Mouse (Mus musculus) kidney, postnatal 0 days (tissue): ENCODE results near the gene Ncbp3. TPM values are rescaled to one million over a fixed set of nuclear protein-coding genes. Genes with fewer than 3 reads are reported as not detected.

ENCODE experiments used
- ATAC-seq: fragments of 200-750 bp; cut with Nextera tagmentation; replicated peaks from 2 replicates; pipeline ENCODE4 v1.8.0; 2017; ENCODE audit warnings: low read depth, moderate number of reproducible peaks, moderate TSS enrichment, moderate library complexity; ENCODE audit not compliant: low FRiP score
- DNase-seq: peaks from one replicate; pipeline ENCODE4 v3.0.0-alpha.2; 2016; ENCODE audit warnings: low spot score
- H3K27ac ChIP-seq: fragments of 300-500 bp; sonication (generic); 2 replicates; pipeline ENCODE4 v1.5.1; 2014; ENCODE audit warnings: mild to moderate bottlenecking
- H3K27me3 ChIP-seq: fragments of 300-500 bp; sonication (generic); 2 replicates; pipeline ENCODE4 v1.6.1; 2014; ENCODE audit warnings: low read length, mixed read lengths; ENCODE audit not compliant: insufficient read depth
- H3K36me3 ChIP-seq: fragments of 300-500 bp; sonication (generic); 2 replicates; pipeline ENCODE4 v1.6.1; 2014; ENCODE audit warnings: low read length, mixed read lengths; ENCODE audit not compliant: insufficient read depth
- H3K4me1 ChIP-seq: fragments of 300-500 bp; sonication (generic); replicated peaks from 2 replicates; pipeline ENCODE4 v1.6.1; 2014; ENCODE audit warnings: antibody characterized with exemption, low read length, mixed read lengths; ENCODE audit not compliant: insufficient read depth
- H3K4me2 ChIP-seq: fragments of 300-500 bp; sonication (generic); 2 replicates; pipeline ENCODE4 v1.6.1; 2014; ENCODE audit warnings: mild to moderate bottlenecking, low read length, moderate library complexity, mixed read lengths
- H3K4me3 ChIP-seq: fragments of 300-500 bp; sonication (generic); replicated peaks from 2 replicates; pipeline ENCODE4 v1.5.1; 2014; ENCODE audit warnings: low read depth, low read length
- H3K9ac ChIP-seq: fragments of 300-500 bp; sonication (generic); 2 replicates; pipeline ENCODE4 v1.6.1; 2014; ENCODE audit warnings: low read depth, low read length
- H3K9me3 ChIP-seq: fragments of 300-500 bp; sonication (generic); replicated peaks from 2 replicates; pipeline ENCODE4 v1.6.1; 2016; ENCODE audit warnings: low read length, inconsistent platforms, mixed read lengths
- CTCF ChIP-seq: IDR thresholded peaks from 2 replicates; pipeline ENCODE4 v1.5.1; 2016; ENCODE audit warnings: antibody characterized with exemption, low read depth, mild to moderate bottlenecking, moderate library complexity
- WGBS: fragments of 180-500 bp; shearing (Covaris S2); extraction: QIAGEN DNeasy Blood & Tissue Kit; methylation state at CpG from one replicate; pipeline ENCODE4 v1.1.7; 2014; 5-methylcytosine and 5-hydroxymethylcytosine counted together
- polyA plus RNA-seq: library from polyadenylated mRNA; unstranded; fragments of >200 nt; fragmentation: Nextera tagmentation; extraction: Ambion mirVana; gene quantifications from 2 replicates; pipeline ENCODE4 v1.2.1, GENCODE M21; 2015

The Ncbp3 gene
- polyA plus RNA-seq, 1 experiment from 2014 or later = 6.2 TPM

DNA sequence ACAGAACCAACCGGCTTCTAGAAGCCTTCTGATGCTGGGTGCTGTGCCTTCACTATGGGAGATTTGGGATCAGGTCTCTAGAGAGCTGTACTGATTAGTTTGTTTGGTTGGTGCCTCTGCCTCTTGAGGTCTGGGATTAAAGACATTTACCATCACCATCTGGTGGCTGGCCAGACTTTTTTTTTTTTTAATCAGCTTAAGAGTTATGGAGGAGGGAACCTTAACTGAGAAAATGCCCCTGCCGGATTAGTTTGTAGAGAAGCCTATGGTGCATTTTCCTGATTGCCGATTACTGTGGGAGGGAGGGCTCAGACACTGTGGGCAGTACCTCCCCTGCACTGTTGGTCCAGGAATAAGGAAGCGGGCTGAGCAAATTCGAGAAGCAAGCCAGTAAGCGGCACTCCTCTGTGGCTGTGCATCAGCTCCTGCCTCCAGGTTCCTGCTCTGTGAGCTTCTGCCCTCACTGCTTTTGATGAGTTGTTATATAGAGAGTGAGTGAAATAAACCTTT lies 29.7 kb downstream of the Ncbp3 start:
- no peak overlapping the region for H3K4me2 ChIP-seq
- H3K4me1 ChIP-seq = no peaks in the 10 kb centered on the region
- TF ChIP-seq CTCF = no peak
- WGBS = 89% methylated on average over 6 of the region's 6 CpGs
- H3K27me3 ChIP-seq = no peaks in the 10 kb centered on the region
- no peak overlapping the region for H3K4me3 ChIP-seq
- no peaks in the 10 kb centered on the region for H3K9me3 ChIP-seq
- ATAC-seq (no peak), DNase-seq (no peak)
- no peak overlapping the region for H3K27ac ChIP-seq
- peaks cover 58% of the 10 kb centered on the region for H3K36me3 ChIP-seq
- no peak overlapping the region for H3K9ac ChIP-seq

GRCm38 (mm10) chr11:73078615-73079014 lies 31.0 kb downstream of the Ncbp3 start:
- no peak for ATAC-seq
- H3K4me3 ChIP-seq = no peak overlapping the region

DNA sequence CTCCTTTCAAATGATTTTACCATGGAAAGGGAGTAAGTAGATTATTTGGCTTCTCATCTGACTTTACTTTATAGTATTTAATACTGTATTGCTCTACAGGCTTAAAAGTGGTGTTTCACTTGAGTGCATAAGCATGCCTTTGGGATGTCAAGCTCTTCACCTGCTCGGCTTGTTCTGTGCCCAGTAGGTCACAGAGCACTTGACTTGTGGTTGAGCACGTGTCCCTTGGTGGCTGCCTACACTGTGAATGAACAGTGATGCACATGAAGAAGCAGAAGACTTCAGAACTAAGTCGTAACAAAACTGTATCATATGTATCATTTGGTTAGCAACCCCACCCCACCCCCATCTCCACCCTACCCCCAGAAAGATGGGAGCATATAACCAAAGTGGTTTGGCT lies 32.7 kb downstream of the Ncbp3 start:
- H3K4me2 ChIP-seq = no peak overlapping the region
- no peaks in the 10 kb centered on the region for H3K27me3 ChIP-seq
- no peak for ATAC-seq
- no peak overlapping the region for H3K4me3 ChIP-seq
- H3K4me1 ChIP-seq = no peaks in the 10 kb centered on the region; the same call in 1 of the 2 replicates
- H3K27ac ChIP-seq = no peak overlapping the region
- no peak overlapping the region for H3K9ac ChIP-seq
- no peaks in the 10 kb centered on the region for H3K9me3 ChIP-seq
- WGBS = 77% methylated on average over 3 of the region's 3 CpGs
- H3K36me3 ChIP-seq = peaks cover 46% of the 10 kb centered on the region
- TF ChIP-seq CTCF = no peak
- DNase-seq = no peak

More at GRCm38 (mm10) chr11:73078615-73079014, 31.0 kb downstream of the Ncbp3 start:
- no peaks in the 10 kb centered on the region for H3K4me1 ChIP-seq
- H3K9ac ChIP-seq = no peak overlapping the region
- no peak for TF ChIP-seq CTCF
- no peaks in the 10 kb centered on the region for H3K9me3 ChIP-seq
- no peak overlapping the region for H3K4me2 ChIP-seq
- 97% methylated on average over 8 of the region's 8 CpGs for whole genome bisulfite sequencing
- no peak for DNase-seq
- peaks cover 54% of the 10 kb centered on the region for H3K36me3 ChIP-seq
- no peaks in the 10 kb centered on the region for H3K27me3 ChIP-seq
- H3K27ac ChIP-seq = no peak overlapping the region

DNA sequence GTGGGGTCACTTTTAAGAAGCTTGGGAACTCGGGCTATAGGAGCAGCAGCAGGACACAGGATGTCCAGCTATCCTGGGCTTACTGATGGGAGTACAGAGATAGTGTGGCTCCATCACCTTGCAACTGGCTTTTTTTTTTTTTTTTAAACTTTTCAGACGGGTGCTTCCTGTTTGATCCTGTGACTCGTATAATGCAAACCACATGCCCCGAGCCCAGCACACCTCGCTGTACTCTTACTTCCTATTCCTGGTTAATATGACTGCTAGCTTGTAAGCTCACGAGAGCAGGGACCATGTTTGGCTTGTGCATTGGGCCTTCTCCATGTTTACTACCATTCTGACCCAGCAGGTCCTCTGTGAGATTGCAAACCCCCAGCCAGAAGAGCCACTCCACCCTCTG lies 36.7 kb downstream of the Ncbp3 start:
- H3K4me2 ChIP-seq = no peak overlapping the region
- DNase-seq = no peak
- H3K27me3 ChIP-seq = no peaks in the 10 kb centered on the region
- H3K9ac ChIP-seq = no peak overlapping the region
- H3K27ac ChIP-seq = peak overlapping the region; percentile 62; the same call in 1 of the 2 replicates
- no peaks in the 10 kb centered on the region; the same call in 1 of the 2 replicates for H3K4me1 ChIP-seq
- H3K36me3 ChIP-seq = peaks cover 17% of the 10 kb centered on the region
- no peak for ATAC-seq
- no peaks in the 10 kb centered on the region for H3K9me3 ChIP-seq
- no peak overlapping the region for H3K4me3 ChIP-seq
- TF ChIP-seq CTCF = no peak
- WGBS = 57% methylated on average over 6 of the region's 6 CpGs

GRCm38 (mm10) chr11:73084804-73085231 lies 37.2 kb downstream of the Ncbp3 start:
- H3K4me1 ChIP-seq = no peaks in the 10 kb centered on the region; the same call in 1 of the 2 replicates
- H3K36me3 ChIP-seq = peaks cover 13% of the 10 kb centered on the region; the same call in 1 of the 2 replicates
- DNase-seq (peak; percentile 64), ATAC-seq (peak; percentile 71)
- H3K4me3 ChIP-seq = no peak overlapping the region
- H3K27me3 ChIP-seq = no peaks in the 10 kb centered on the region
- 41% methylated on average over 10 of the region's 10 CpGs for WGBS
- H3K9me3 ChIP-seq = no peaks in the 10 kb centered on the region
- H3K9ac ChIP-seq = no peak overlapping the region
- TF ChIP-seq CTCF = no peak
- H3K27ac ChIP-seq = peak overlapping the region; percentile 62; the same call in 1 of the 2 replicates
- H3K4me2 ChIP-seq = no peak overlapping the region

DNA sequence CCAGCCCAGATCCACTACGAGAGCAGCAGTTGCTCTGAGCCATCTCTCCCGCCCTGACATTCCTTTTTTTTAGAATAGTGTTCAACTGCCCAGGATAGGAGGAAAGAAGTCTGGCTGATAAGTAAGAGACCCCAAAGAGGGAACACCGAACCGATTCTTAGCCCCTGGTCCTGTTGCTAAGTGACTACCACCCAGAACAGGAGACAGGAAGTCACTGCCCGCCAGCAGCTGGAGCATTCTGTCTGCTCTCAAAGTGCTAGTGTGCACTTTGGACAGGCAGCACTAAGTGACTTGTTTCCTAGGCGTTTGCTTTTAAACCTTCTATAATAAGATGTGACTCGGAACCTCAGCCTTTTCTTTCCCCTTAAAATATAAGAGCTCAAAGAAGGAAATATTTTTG lies 37.8 kb downstream of the Ncbp3 start:
- Histone ChIP-seq H3K9me3 (no peaks in the 10 kb centered on the region), H3K27me3 (no peaks in the 10 kb centered on the region), H3K4me1 (no peaks in the 10 kb centered on the region; the same call in 1 of the 2 replicates), H3K4me2 (no peak overlapping the region), H3K4me3 (no peak overlapping the region), H3K27ac (peak overlapping the region; percentile 25; the same call in 1 of the 2 replicates), H3K9ac (0 out of 2 replicates have a peak overlapping the region, but pooled peaks have one; percentile 18), H3K36me3 (peaks cover 13% of the 10 kb centered on the region; the same call in 1 of the 2 replicates)
- WGBS = 54% methylated on average over 7 of the region's 7 CpGs
- DNase-seq = peak; percentile 27
- TF ChIP-seq CTCF = no peak
- no peak for ATAC-seq
